Mouse (Mus musculus): ENCODE data around the gene Fa2h.

Fa2h gene

DNA sequence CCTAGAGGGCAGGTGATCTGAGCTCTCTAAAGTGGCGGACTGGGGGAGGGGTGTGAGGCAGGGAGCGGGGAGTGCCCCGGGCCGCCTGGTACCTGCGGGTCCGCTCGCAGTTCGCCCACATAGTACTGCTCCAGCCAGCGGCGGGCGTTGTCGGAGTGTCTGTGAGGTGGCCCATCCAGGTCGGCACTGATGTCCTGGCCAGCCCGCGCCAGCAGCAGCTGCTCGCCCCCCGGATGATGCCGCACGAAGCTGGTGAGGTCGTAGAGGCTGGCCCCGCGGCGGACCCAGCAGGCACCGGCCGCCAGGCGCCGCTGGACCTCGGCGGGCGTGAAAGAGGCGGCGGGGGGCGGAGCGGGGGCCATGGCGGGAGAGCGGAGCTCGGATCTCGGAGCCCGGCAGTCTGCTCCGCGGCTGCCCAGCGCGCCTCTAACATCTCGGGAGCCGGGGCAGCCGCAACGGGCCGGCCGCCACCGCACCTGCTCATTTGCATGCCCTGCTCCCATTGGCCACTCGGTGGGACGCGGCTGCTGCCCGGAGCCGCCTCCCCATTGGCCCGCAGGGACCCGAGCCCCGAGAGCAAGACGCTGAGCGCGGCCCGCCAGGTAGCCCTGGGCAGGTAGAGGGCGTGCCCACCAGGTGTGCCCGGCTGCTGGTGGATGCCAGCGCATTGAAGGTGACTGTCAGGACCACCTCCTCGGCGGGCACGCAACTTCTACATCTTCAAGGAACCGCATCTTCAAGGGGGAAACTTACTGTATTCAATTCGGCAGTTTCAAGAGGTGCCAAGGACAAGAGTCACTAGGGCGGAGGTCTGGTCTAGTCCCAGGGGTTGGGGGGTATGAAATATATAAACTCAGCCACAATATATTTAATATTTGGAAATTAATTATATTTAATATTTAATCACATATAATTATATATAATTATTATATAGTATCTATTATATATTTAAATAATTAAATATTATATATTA is at the start of gene Fa2h:
Fa2h (minus strand) TSS at position 434 of the 973 bp plus-strand sequence.
- peak; percentile 60 for DNase-seq (ENCODE audit: low read depth)

- DNase-seq (ENCODE audit: low read depth) = peak; percentile 53
Observed at GRCm38 (mm10) chr8:111439189-111439588, 45.6 kb upstream of the Fa2h start.

DNA sequence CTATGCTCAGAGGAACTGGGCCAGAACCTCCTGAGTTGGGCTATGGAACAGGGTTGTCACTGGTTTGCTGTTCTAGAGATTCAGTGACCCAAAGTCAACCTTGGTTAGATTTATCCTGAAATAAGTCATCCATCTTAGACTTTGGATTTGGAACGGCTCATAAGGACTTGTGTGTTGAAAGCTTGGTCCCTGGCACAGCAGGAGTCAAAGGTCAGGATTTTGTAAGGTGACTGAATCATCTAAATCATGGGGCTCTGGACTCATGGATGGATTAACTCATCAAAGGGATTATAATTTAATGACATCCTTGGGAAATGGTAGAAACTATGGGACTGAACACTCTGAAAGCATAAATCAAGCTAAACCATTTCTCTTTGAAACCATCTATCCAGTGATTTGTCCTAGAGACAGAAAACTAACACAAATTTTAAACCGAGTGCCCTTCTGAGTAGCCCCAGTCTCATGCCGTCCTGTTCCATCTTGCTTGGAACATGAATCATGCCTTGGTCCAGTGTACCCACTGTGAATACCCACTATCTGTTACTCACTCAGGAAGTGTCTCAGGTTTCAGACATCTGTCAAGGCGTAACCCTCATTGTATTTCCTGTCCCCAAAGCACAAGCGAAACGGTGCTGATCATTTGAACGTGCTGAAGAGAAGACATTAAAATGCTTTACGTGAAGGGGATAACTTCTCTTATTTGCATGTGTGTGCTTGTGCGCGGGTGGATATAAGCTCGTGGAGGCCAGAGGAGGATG is 41.6 kb upstream of the Fa2h start:
- no peak for DNase-seq (ENCODE audit: low read depth)

- no peak for DNase-seq (ENCODE audit: low read depth)
Observed at GRCm38 (mm10) chr8:111424646-111425045, 31.0 kb upstream of the Fa2h start.

- DNase-seq (ENCODE audit: low read depth) = no peak
Observed at GRCm38 (mm10) chr8:111424181-111424580, 30.6 kb upstream of the Fa2h start.

DNA sequence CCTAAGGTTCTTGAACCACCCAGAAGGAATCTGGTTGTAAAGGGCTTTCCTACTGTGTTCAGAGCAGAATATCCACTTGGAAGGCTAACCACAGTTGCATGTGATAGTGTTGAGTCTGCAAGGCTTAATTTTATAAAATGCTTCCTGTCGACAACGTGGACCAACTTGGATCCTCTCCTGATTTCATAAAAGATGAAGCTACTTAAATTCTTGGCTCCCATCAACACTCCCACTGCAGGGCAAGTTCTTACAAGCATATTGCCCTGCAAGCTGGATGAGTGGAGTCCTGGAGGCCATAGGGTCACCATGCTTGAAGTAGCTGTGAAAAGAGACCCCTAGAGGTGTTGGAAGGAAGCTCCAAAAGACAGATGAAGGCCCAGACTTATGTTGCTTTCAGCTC is 29.0 kb upstream of the Fa2h start:
- no peak for DNase-seq (ENCODE audit: low read depth)

- DNase-seq (ENCODE audit: low read depth) = no peak
Observed at GRCm38 (mm10) chr8:111419171-111419570, 25.5 kb upstream of the Fa2h start.

GRCm38 (mm10) chr8:111418601-111419000 is 25.0 kb upstream of the Fa2h start:
- DNase-seq (ENCODE audit: low read depth) = no peak

- DNase-seq (ENCODE audit: low read depth) = no peak
Observed at GRCm38 (mm10) chr8:111417222-111417621, 23.6 kb upstream of the Fa2h start.

DNA sequence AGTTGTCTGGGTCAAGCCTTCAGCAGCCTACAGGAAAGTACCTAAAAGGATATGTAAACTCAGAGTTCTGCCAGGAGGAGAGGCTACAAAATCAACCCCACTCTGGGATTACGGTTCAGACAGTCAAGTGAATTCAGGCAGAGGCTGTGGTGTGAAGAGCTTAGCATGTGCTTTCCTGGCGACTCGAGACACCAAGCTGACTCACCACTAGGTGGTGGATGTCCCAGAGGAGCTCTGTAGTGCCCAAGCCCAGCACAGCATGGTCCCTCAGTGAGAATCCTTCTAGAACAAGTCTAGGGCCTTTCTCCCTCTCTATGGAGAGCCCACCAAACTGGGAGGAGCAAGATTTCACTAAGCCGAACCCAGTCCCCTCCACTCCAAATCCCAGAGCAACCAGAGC is 9.8 kb upstream of the Fa2h start:
- DNase-seq (ENCODE audit: low read depth) = peak; percentile 10

DNA sequence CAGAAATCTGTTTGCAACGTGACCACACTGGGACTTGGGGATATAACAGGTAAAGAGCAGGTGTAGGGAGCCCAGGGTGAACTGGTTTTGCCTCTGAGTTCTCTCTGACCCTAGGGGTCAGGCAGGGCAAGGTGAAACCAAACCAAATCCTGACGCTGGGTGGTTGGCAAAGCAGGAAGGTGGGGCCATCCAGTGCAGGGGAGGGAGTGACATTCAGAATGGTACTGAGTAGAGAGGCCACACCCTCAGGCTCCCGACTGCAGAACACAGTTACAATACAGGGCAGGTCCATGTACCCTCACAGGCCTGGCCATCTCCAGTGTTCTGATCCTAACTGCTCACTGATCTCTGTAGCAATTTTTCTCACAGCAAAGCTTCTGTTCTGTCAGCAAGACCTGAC is 2.4 kb downstream of the Fa2h start:
- DNase-seq (ENCODE audit: low read depth) = no peak

GRCm38 (mm10) chr8:111390837-111391236 is 2.8 kb downstream of the Fa2h start:
- no peak for DNase-seq (ENCODE audit: low read depth)

DNA sequence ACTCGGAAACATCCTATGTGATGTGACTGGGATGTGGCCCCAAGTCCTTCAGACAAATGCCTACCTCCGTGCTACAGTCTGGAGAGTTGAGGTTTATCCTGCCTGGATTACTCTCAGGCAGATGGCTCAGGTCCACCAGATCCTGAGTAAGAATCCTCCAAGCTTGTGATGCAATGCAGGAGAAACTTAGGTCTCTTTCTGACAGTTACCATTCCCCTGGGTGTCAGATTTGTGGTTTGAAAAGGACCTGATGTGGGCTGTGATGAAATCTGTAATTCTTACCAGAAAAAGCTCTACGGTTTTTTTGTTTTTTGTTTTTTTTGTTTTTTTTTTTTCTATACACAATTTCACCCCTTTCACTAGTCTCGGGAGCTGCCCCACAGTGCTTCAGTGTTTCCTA is 4.0 kb downstream of the Fa2h start:
- DNase-seq (ENCODE audit: low read depth) = no peak

DNA sequence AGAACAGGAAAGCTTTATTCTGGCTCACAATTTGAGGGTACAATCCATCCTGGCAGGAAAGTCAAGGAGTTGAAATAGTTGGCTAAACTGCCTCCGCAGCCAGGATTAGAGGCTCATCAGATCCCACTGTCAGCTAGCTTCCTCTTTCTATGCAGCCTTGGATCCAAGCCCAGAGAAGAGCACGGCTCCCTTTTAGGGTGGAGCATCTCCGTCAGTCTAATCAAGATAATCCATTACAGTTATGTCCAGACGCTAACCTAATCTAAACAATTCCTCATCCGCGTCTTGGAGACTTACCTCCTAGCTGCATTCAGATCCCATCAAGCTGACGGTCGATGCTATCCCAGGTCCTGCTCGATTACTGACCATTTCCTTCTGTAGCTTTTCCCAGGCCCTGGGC is 7.7 kb downstream of the Fa2h start:
- no peak for DNase-seq (ENCODE audit: low read depth)

- no peak for DNase-seq (ENCODE audit: low read depth)
Observed at GRCm38 (mm10) chr8:111384628-111385027, 9.0 kb downstream of the Fa2h start.

- DNase-seq (ENCODE audit: low read depth) = no peak
Observed at GRCm38 (mm10) chr8:111375192-111375591, 18.4 kb downstream of the Fa2h start.

DNA sequence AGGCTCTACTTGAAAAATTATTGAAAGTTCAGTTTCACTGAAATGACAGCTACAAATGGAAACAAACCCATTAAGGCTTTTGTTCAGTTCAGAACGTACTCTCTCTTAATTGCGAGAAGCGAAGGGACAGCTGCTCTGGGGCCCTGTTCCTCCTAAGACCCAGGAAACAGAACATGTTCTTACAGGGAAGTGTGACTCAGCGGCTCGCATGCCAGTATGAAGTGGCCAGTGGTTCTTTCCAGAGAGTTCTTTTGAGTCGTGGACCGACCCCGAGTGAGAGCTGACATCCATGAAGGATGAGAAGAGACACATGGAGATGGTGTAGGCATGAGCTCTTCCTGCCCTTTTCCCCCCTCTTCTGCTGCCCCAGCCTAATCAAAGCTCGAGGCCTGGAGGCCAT is 23.9 kb downstream of the Fa2h start:
- no peak for DNase-seq (ENCODE audit: low read depth)

DNA sequence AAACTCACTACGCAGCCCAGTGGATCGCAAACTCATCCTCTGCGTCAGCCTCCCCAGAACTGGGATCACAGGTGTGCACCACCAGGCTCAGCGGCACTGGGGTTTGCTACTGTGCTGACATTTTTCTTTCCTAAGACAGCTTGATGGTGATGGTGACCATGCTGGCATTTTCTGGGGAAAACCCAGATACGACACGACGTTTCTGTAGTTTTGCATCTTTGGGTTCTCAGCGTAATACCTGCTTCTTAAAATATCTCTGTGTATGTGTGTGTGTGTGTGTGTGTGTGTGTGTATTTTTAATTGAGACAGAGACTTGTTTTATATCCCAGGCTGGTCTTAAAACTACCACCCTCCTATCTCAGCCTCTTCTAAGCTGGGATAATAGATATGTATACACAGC is 26.3 kb downstream of the Fa2h start:
- DNase-seq (ENCODE audit: low read depth) = no peak

DNA sequence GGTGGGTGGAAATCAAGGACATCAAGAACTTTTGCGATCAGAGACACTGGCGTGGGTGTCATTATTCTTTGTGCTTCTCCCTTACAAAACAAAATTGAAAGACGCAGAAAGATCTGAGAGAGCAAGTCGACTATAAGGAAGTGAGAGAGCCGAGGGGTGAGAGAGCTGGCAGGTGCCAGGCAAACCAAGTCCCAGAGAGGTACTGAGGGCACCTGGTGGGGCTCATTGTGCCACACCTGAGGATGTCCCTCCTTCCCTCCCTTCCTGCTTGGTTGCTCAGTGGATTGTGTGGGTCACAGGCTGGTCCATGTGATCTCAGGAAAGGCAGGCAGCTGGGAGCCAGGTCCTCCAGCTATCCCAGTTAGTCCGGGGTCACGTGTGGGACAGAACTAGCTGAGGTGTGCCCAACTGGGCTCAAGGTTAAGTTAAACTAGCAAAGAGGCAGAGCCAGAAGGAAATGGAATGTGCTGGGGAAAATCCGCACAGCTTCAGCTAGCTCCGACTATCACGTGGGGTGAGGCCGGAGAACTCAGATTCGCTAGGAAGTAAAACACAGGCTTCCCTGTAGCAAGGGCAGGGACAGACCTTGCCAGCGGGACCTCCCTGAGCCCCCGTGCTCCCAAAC is 26.9 kb downstream of the Fa2h start:
- DNase-seq (ENCODE audit: low read depth) = no peak

DNA sequence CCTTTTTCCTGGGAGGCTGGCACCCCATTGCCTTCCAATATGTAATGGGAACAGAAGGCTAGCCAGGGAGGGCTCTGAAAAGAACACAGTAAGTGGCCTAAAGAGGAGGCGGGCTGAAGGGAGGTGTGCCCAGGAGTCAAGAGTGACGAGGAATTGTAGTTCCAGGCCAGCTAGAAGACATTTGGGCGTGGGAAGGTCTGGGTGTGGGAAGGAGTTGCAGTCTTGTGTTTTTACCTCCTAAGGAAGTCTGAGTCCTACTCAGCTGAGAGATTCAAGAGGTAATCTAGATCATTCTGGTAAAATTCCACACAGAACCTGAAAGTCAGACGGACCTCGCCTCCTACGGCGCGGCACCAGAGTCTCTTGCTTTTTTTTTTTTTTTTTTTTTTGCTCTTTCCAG is 30.1 kb downstream of the Fa2h start:
- DNase-seq (ENCODE audit: low read depth) = no peak

DNA sequence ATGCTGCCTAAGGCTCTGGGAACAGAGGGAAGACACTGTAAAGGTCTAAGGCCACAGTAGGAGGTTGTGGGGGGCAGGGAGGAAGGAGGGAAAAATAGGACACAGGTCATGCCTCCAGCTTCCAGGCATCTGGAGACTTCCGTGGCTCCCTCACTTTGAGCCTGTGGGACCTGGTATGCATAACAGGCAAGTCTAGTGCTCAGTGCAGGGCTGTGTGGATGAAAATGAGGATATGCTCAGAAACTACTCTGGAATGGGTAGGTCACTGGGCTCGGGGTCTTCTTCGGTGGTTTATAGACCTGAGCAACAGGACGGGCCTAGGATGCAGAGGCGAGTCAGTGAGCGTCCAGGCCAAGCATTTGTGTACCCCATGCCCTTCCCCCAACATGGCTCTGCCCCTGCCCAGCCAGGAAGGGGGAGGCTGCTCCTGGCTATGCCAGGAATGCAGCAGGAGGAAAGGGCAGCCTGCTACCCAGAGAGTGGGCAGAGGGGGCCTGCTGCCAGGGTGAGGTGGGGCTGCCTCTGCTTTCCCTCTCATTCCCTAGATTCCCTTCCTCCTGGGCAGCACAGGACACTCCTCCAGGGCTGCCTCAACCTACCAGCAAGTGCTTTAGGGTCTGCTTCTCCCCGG is 32.9 kb downstream of the Fa2h start:
- no peak for DNase-seq (ENCODE audit: low read depth)

- DNase-seq (ENCODE audit: low read depth) = no peak
Observed at GRCm38 (mm10) chr8:111359936-111360335, 33.7 kb downstream of the Fa2h start.

Measured in c-Kit-positive CD71-negative TER-119-negative erythroid progenitor cells, embryonic 14.5 days (primary cell).